Mouse (Mus musculus) gastrocnemius, postnatal 10 days (tissue): ENCODE results near the gene Pros1. TPM values are rescaled to one million over a fixed set of nuclear protein-coding genes. Genes with fewer than 3 reads are reported as not detected.

Experiments
- DNase-seq: peaks from one replicate; pipeline ENCODE4 v3.0.0; 2021; ENCODE audit warnings: mixed read lengths
- total RNA-seq, 2 experiments: library from RNA; stranded (reverse); gene quantifications; 2 replicates each; pipeline ENCODE4 v1.2.3; 2021

The Pros1 gene
- total RNA-seq, 2 experiments from 2014 or later, result 18.2 to 22.7 TPM

DNA sequence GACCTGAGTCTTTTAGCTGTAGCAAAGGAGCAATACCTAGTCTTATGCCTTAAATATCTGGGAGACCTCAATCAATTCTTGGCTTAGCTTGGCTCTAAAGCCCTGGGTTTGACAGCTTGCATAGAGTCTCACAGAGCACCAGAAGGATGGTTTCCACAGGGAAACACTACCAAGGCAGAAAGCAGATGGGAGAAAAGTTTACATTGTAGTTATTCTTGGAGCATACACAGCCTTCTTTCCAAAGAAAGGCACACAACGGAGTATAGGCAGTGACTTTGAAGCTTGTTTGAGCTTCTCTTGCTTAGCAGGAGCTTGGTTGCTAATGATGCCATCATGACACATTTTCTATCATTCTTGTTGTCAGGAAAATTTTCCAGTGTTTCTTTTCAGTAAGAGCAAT is 6.0 kb downstream of the Pros1 start:
- DNase-seq, result no peak

GRCm38 (mm10) chr16:62861455-62861854 is 7.3 kb downstream of the Pros1 start:
- no peak for DNase-seq

GRCm38 (mm10) chr16:62872688-62873117 is 18.6 kb downstream of the Pros1 start:
- no peak for DNase-seq

GRCm38 (mm10) chr16:62873180-62873579 is 19.1 kb downstream of the Pros1 start:
- DNase-seq, result no peak

GRCm38 (mm10) chr16:62874065-62874464 is 20.0 kb downstream of the Pros1 start:
- no peak for DNase-seq

GRCm38 (mm10) chr16:62895824-62896223 is 41.7 kb downstream of the Pros1 start:
- no peak for DNase-seq

GRCm38 (mm10) chr16:62911364-62911763 is 57.3 kb downstream of the Pros1 start:
- DNase-seq, result no peak

DNA sequence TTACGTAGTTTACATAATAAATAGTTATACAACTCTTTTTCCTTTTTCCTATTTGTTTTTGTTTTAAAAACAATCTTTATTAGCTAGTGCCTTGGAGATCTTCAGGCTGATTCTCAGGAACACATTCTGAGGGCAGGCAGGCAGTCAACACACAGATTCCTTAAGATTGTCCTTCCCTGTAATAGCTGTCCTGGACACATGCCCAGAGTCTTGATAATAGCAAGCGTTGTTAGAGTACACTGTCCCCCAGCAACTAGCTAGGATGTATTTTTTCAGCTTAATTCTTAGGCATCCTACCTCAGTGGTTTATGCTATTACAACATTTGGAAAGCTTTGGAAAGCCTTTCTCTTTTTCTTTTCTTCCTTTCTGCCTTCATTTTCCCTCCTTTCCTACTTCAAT is 58.1 kb downstream of the Pros1 start:
- no peak for DNase-seq

DNA sequence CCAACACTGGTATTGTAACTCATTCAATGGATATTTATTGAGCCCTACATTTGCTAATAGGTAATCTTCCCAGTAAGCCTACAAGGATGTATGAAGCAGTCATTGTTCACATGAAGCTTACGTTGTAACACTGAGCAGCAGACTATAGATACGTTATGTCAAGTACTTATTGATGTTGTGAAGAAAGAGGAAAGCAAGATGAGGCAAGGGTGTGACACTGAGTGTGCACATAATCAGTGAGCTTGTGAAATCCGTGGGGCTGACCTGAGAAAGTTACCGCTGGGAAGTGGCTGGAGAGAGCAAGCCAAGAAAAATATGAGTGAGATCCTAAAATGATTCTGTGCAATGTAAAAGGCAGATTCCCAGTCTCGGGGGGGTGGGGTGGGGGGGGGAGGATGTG is 61.4 kb downstream of the Pros1 start:
- no peak for DNase-seq

DNA sequence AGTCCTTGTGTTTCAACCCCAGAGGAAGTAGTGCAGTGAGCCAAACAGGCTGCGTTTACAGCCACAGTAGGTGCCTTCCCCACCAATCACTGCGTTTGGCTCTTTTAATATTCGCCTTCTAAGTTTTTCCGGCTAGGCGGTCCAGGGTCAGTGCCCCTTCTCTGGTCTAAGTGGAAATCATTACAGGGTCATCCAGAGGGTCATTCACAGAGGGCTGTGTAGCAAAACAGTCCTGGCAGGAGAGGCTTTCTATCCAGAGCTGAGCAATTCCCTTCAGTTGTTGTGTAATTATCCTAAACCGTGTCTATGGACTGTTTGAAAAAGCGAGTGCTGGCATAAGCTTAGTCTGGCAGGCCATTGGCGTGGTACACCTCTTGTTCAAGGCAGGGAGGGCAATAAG is 68.1 kb downstream of the Pros1 start:
- DNase-seq, result no peak

- DNase-seq, result no peak
These were observed 77.2 kb downstream of the Pros1 start for GRCm38 (mm10) chr16:62931341-62931740.

- DNase-seq, result no peak
These were observed 82.2 kb downstream of the Pros1 start for GRCm38 (mm10) chr16:62936316-62936715.

DNA sequence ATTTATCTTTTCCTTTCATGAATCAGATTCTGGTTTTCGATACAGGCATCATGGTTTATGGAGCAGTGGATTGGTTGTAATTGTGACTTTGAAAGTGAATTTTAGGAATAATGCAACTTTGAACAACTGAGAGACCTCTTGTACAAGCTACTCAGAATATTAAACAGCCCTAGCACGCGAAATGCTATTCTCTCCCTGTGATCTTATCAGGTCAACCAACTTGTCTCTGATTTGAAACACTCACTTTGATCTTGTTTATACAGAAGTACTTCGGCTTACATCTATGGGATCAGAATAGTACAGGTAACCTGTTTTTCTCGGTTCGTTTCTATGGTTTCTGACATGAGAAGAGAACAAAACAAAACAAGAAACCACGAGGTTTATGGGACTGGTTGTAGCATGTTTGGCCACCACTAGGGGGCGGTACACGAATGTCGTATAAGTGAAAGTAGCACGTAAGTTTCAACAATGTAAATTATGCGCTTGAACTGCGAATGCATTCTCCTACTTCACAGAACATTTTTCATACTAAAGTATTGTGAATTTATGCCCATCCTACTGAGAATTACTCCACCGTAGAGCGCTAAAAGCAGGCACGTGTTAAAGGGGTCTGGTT is 86.4 kb downstream of the Pros1 start:
- DNase-seq, result peak; percentile 79

GRCm38 (mm10) chr16:62941763-62942162 is 87.7 kb downstream of the Pros1 start:
- DNase-seq, result no peak

DNA sequence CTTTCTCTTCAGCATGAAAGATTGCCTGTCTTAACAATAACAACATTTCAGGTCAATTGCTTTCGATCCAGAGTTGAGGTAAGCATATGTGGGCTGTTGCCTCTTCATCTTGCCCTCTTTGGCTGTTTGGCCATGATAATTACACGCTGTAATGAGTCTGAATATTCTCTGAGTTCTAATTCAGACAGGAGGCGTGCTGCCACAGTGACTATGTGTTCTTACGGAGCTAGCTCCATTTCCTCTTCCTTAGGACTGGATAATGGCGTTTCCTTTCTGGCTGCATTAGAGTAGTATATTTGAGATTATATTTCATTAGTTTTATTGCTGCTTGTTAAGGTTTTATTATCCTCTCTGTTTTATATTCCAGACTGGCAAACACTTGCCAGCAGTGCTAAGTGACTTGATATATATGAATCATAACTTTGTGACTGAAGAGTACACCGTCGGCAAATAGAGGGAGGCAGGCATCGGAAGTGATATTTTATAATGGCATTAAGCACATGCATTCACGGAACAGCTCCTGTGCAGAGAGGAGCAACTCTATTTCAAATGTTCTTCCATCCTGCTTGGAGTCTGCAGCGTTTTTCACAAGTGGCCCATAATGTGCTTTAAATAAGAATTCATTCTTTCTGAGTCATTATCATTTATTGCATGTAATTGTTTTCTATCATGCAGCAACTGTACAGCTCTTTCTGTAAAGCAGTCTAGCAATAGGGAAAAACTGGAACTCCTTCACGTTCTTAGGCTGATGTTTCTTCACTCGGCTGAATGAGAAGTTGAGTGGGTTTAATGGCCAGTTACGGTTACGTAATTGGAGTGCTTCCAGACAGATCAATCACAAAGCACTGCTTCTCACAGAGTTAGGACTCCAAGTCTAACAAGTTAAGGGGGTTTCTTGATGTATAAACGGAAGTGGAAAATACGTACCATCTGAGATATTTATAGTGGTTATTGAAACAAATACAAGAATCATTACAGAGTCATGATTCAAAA is 88.6 kb downstream of the Pros1 start:
- DNase-seq, result no peak

DNA sequence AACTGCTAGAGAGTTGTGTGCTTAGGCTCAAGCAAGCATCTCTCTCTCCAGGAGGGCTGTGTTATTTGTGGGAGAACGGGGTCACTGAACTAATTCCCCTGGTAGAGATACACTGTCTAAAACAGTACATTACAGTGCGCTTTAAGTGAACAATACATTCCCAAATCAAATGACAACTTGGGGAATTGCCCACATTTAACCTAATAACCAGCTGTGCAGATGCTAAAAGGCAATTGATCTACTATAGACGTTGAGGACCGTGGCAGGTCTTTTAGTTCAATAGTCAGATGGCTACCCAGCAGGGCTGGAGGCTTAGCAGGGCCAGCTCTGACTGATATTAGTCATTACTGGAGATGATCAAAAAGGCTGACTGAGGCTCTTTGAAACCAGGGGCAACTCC is 104.4 kb downstream of the Pros1 start:
- no peak for DNase-seq

GRCm38 (mm10) chr16:62964361-62964763 is 110.3 kb downstream of the Pros1 start:
- no peak for DNase-seq

DNA sequence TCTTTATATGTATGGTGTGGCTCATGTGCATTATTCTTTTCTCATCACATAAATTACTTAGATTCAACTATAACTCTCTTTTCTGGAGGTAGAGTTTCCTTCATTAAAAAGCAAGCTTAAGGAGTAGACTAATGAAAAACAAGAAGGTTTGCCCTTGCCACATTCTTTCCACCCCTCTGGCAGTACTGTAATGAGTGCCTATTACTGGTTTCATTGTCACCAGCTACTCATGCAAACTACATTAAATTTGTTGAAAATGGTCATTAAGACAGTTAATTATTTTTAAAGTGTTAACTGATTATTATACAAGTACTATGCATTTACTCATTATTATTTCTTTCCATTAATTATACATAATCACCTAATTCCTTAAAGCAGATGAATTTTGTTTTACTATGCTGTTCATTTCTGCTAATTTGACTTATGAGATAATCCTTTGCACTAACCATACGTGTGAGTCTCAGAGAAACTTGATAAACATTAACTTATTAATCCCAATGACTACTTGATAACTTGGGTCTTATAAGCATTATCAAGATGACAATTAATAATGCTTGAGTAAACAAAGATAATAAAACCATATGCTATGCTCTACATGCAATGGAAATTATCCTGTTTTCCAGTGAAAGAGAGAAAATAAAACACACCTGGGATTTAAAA is 117.7 kb downstream of the Pros1 start:
- no peak for DNase-seq

DNA sequence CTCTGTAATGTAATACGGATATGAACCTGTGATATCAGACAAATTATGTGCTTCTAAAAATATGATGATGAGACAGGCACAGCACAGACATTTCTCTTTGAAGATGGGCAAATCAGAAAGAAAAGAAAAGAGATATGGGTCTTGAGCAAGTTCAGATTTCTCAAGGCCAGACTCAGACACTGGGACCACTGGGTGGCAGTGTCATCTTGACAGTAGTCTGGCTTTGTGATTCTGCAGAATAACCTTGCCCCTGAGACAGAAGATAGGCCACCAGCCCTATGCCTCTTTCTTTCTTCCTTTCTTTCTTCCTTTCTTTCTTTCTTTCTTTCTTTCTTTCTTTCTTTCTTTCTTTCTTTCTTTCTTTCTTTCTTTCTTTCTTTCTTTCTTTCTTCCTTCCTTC is 120.8 kb downstream of the Pros1 start:
- DNase-seq, result peak; percentile 14
